Mouse (Mus musculus): Measurements from ENCODE around the gene Irf7. TPM values are rescaled to one million over a fixed set of nuclear protein-coding genes. Genes with fewer than 3 reads are reported as not detected.

Gene Irf7
- polyA plus RNA-seq, 1 experiment from 2014 or later = 11.3 TPM

DNA sequence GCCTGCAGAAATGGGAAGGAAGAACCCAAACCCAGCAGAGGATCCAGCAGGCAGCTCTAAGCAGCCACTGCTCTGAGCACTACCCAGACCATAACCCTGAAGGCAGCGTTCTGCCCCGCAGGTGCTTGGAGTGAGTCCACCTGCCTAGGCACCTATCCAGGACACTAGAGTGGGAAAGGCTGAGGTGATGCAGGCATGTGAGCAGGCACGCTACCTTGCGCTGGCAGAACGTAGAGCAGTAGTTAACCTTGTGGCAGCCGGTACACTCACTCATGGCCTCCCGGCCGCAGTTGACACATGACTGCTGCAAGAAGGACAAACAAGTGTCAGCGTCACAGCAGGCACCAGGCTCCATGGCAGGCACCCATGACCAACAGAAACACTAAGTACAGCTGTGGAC, 35.1 kb upstream of the Irf7 start:
- H3K27ac ChIP-seq (replicated peaks) = no peak overlapping the region
- peaks cover 28% of the 10 kb centered on the region for H3K36me3 ChIP-seq (ENCODE audit: control insufficient read depth, insufficient read depth, low read length)

DNA sequence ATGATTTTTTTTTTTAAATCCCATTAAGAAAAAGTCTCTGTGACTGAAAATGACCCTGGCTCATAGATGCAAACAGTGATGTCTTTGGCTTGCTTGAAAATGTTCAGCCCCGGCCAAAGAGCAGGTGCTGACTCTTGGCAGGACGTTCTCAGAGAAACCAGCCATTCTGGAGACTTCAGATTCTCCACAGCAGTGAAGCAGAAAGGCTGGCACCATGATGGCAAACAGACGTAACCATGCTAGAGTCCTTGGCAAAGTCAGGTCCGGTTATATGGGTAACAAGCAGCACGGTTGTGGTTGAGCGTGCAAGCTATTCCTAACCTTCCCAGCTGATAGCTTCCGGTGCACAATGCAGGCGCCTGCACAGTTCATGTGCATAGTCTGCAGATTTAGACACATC, 32.9 kb upstream of the Irf7 start:
- Histone ChIP-seq H3K27me3 (ENCODE audit: control insufficient read depth, insufficient read depth, low read length) (peaks cover 4% of the 10 kb centered on the region; the same call in 1 of the 2 replicates), H3K36me3 (ENCODE audit: control insufficient read depth, insufficient read depth, low read length) (peaks cover 19% of the 10 kb centered on the region; the same call in 1 of the 2 replicates), H3K9ac (ENCODE audit: low read length) (no peak overlapping the region), H3K4me3 (ENCODE audit: low read depth, low read length) (no peak overlapping the region), H3K27ac (replicated peaks) (no peak overlapping the region), H3K4me1 (replicated peaks; ENCODE audit: control insufficient read depth, insufficient read depth) (no peaks in the 10 kb centered on the region), H3K4me2 (replicated peaks; ENCODE audit: low read depth) (no peak overlapping the region), H3K9me3 (ENCODE audit: control insufficient read depth, low read length) (no peaks in the 10 kb centered on the region)
- 92% methylated on average over 8 of the region's 8 CpGs for WGBS
- ATAC-seq (ENCODE audit: low FRiP score, low TSS enrichment) = no peak
- DNase-seq (ENCODE audit: low spot score) = no peak
- no peak for TF ChIP-seq CTCF (IDR thresholded peaks at IDR 0.05; ENCODE audit: low read depth)
- TF ChIP-seq EP300 (optimal IDR thresholded peaks at IDR 0.05) = no peak

More for the DNA sequence above, 35.1 kb upstream of the Irf7 start:
- TF ChIP-seq EP300 (optimal IDR thresholded peaks at IDR 0.05) = no peak
- TF ChIP-seq CTCF (IDR thresholded peaks at IDR 0.05; ENCODE audit: low read depth) = no peak
- Histone ChIP-seq H3K4me1 (replicated peaks; ENCODE audit: control insufficient read depth, insufficient read depth) (no peaks in the 10 kb centered on the region), H3K9ac (ENCODE audit: low read length) (no peak overlapping the region), H3K27me3 (ENCODE audit: control insufficient read depth, insufficient read depth, low read length) (no peaks in the 10 kb centered on the region), H3K4me2 (replicated peaks; ENCODE audit: low read depth) (no peak overlapping the region), H3K9me3 (ENCODE audit: control insufficient read depth, low read length) (no peaks in the 10 kb centered on the region), H3K4me3 (ENCODE audit: low read depth, low read length) (no peak overlapping the region)
- no peak for ATAC-seq (ENCODE audit: low FRiP score, low TSS enrichment)
- DNase-seq (ENCODE audit: low spot score) = no peak
- WGBS = 96% methylated on average over 9 of the region's 9 CpGs

DNA sequence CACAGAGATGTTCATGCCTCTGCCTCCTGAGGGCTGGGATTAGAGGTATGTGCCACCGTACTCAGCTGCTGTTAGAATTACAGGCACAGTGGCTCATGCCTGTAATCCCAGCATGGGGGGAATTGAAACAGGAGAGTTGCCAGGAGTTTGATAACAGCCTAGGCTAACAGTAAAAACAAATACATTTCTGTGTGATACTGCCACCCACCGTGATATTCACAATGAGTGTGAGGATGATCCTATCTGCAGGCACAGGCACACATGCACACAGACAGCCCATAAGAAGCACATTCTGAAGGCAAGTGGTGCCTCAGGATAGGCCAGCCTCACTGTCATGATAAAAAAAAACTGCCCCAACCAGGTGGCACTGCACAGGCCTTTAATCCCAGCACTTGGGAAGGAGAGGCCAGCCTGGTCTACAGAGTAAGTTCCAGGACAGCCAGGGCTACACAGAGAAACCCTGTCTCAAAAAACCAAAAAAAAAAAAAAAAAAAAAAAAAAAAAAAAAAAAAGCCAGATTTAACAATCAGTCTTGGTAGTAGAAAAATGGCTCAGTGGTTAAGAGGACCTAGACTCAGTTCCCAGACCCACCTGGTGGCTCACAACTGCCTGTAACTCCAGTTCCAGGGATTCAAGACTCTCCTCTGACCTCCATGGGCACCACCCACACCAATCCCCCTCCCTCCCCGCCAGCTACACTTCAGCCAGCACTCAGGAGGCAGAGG, 31.8 kb upstream of the Irf7 start:
- Histone ChIP-seq H3K27ac (replicated peaks) (no peak overlapping the region), H3K4me3 (ENCODE audit: low read depth, low read length) (no peak overlapping the region), H3K9ac (ENCODE audit: low read length) (no peak overlapping the region), H3K27me3 (ENCODE audit: control insufficient read depth, insufficient read depth, low read length) (peaks cover 6% of the 10 kb centered on the region; the same call in 1 of the 2 replicates), H3K4me1 (replicated peaks; ENCODE audit: control insufficient read depth, insufficient read depth) (no peaks in the 10 kb centered on the region), H3K4me2 (replicated peaks; ENCODE audit: low read depth) (no peak overlapping the region), H3K9me3 (ENCODE audit: control insufficient read depth, low read length) (no peaks in the 10 kb centered on the region), H3K36me3 (ENCODE audit: control insufficient read depth, insufficient read depth, low read length) (peaks cover 15% of the 10 kb centered on the region; the same call in 1 of the 2 replicates)
- DNase-seq (ENCODE audit: low spot score) = no peak
- 73% methylated on average over 3 of the region's 3 CpGs for WGBS
- no peak for ATAC-seq (ENCODE audit: low FRiP score, low TSS enrichment)
- no peak for TF ChIP-seq EP300 (optimal IDR thresholded peaks at IDR 0.05)
- no peak for TF ChIP-seq CTCF (IDR thresholded peaks at IDR 0.05; ENCODE audit: low read depth)

DNA sequence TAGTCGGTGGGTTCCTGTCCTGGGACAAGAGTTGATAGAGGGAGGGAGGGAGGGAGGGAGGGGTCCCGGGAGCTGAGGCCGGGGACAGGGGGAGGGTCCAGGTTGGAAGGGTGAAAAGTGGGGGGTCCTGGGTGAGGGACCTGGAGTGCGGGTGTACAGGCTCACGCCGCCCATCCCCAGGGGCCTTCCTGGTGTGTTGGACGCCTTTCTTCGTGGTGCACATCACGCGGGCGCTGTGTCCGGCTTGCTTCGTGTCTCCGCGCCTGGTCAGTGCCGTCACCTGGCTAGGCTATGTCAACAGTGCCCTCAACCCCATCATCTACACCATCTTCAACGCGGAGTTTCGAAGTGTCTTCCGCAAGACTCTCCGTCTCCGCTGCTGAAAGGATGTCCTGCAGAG, 28.2 kb upstream of the Irf7 start:
- DNase-seq (ENCODE audit: low spot score) (no peak), ATAC-seq (ENCODE audit: low FRiP score, low TSS enrichment) (no peak)
- Histone ChIP-seq H3K9me3 (ENCODE audit: control insufficient read depth, low read length) (no peaks in the 10 kb centered on the region), H3K4me1 (replicated peaks; ENCODE audit: control insufficient read depth, insufficient read depth) (no peaks in the 10 kb centered on the region), H3K27me3 (ENCODE audit: control insufficient read depth, insufficient read depth, low read length) (peaks cover 9% of the 10 kb centered on the region; the same call in 1 of the 2 replicates), H3K27ac (replicated peaks) (no peak overlapping the region), H3K4me2 (replicated peaks; ENCODE audit: low read depth) (peak overlapping the region; percentile 58), H3K4me3 (ENCODE audit: low read depth, low read length) (peak overlapping the region; percentile 36), H3K36me3 (ENCODE audit: control insufficient read depth, insufficient read depth, low read length) (no peaks in the 10 kb centered on the region), H3K9ac (ENCODE audit: low read length) (no peak overlapping the region)
- 14% methylated on average over 22 of the region's 22 CpGs for WGBS
- no peak for TF ChIP-seq CTCF (IDR thresholded peaks at IDR 0.05; ENCODE audit: low read depth)
- no peak for TF ChIP-seq EP300 (optimal IDR thresholded peaks at IDR 0.05)

DNA sequence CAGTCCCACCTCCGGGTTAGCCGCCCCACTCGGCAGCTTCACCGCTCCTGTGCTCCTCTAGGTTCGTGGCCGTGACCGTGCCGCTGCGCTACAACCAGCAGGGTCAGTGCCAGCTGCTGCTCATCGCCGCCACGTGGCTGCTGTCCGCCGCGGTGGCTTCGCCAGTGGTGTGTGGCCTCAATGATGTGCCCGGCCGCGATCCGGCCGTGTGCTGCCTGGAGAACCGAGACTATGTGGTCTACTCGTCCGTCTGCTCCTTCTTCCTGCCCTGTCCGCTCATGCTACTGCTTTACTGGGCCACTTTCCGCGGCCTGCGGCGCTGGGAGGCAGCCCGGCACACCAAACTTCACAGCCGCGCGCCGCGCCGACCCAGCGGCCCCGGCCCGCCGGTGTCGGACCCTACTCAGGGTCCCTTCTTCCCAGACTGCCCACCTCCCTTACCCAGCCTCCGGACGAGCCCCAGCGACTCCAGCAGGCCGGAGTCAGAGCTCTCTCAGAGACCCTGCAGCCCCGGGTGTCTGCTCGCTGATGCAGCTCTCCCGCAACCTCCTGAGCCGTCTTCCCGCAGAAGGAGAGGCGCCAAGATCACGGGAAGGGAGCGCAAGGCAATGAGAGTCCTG, 27.7 kb upstream of the Irf7 start:
- no peak for TF ChIP-seq EP300 (optimal IDR thresholded peaks at IDR 0.05)
- TF ChIP-seq CTCF (IDR thresholded peaks at IDR 0.05; ENCODE audit: low read depth) = peak; percentile 24; the same call in 1 of the 2 replicates
- DNase-seq (ENCODE audit: low spot score) = peak; percentile 46
- peak; percentile 25; the same call in 1 of the 2 replicates for ATAC-seq (ENCODE audit: low FRiP score, low TSS enrichment)
- Histone ChIP-seq H3K4me2 (replicated peaks; ENCODE audit: low read depth) (peak overlapping the region; percentile 58), H3K9ac (ENCODE audit: low read length) (peak overlapping the region; percentile 43; the same call in 1 of the 2 replicates), H3K9me3 (ENCODE audit: control insufficient read depth, low read length) (no peaks in the 10 kb centered on the region), H3K27ac (replicated peaks) (no peak overlapping the region), H3K4me1 (replicated peaks; ENCODE audit: control insufficient read depth, insufficient read depth) (no peaks in the 10 kb centered on the region), H3K27me3 (ENCODE audit: control insufficient read depth, insufficient read depth, low read length) (peaks cover 9% of the 10 kb centered on the region; the same call in 1 of the 2 replicates), H3K4me3 (ENCODE audit: low read depth, low read length) (peak overlapping the region; percentile 36), H3K36me3 (ENCODE audit: control insufficient read depth, insufficient read depth, low read length) (no peaks in the 10 kb centered on the region)
- 1% methylated on average over 51 of the region's 53 CpGs for WGBS

Measured in stomach, postnatal 0 days (tissue).